Comparison of ENCODE assay signal across 21 mouse cellular contexts in genomic region chr6:85132237-85132636, GRCm38 (mm10). TPM values are rescaled to one million over a fixed set of nuclear protein-coding genes. Genes with fewer than 3 reads are reported as not detected.
DNase-seq lines count a peak whose midpoint lies in the region; ATAC-seq and TF ChIP-seq lines count a peak whose summit lies in the region.
"Not testable (repeated sequence)": the region's sequence is repeated elsewhere in the genome, so short reads cannot be mapped to it uniquely, and the experiment has no call there.
"Had no signal": no experiment of that assay in that cellular context is flagged by ENCODE, and none has a peak within 500 bp of the region (broad histone marks: within the 10 kb centered on the region; RNA-seq: fewer than 3 reads in every experiment).

No protein-coding gene starts in this region.

- not testable (repeated sequence) for H3K9me3 ChIP-seq in hindbrain, embryonic 13.5 days; intestine, embryonic 15.5 days; midbrain, embryonic 14.5 days (ENCODE audit: control insufficient read depth, low read length)

- H3K36me3 ChIP-seq in hindbrain, embryonic 13.5 days; intestine, embryonic 15.5 days; midbrain, embryonic 14.5 days (ENCODE audit: control insufficient read depth, insufficient read depth, low read length): not testable (repeated sequence)

- H3K9ac ChIP-seq in hindbrain, embryonic 13.5 days; intestine, embryonic 15.5 days; midbrain, embryonic 14.5 days (replicated peaks; ENCODE audit: low read length): not testable (repeated sequence)

- not testable (repeated sequence) for H3K4me1 ChIP-seq in hindbrain, embryonic 13.5 days (replicated peaks); intestine, embryonic 15.5 days (replicated peaks); midbrain, embryonic 14.5 days (ENCODE audit: control insufficient read depth, insufficient read depth, low read length)

- ATAC-seq in hindbrain, embryonic 13.5 days (ENCODE audit: low FRiP score): 0 out of 2 replicates have a peak, but pooled peaks have one; percentile 5
- 0 out of 2 replicates have a peak, but pooled peaks have one; percentile 5 for ATAC-seq in intestine, embryonic 15.5 days
- ATAC-seq in midbrain, embryonic 14.5 days (ENCODE audit: low FRiP score, low TSS enrichment): 0 out of 2 replicates have a peak, but pooled peaks have one; percentile 17

- not testable (repeated sequence) for H3K4me2 ChIP-seq in hindbrain, embryonic 13.5 days; intestine, embryonic 15.5 days (replicated peaks); midbrain, embryonic 14.5 days (ENCODE audit: low read length)

- intact Hi-C loops in gastrocnemius, adult 2 months (cut with DNase I): loop anchor here (5.0 kb wide), 1 partner anchor 95 kb away; no protein-coding TSS in a partner anchor

- WGBS in hindbrain, embryonic 13.5 days: 91% methylated on average over 3 of the region's 3 CpGs
- 98% methylated on average over 3 of the region's 3 CpGs for WGBS in intestine, embryonic 15.5 days
- 92% methylated on average over 3 of the region's 3 CpGs for WGBS in midbrain, embryonic 14.5 days

- H3K4me3 ChIP-seq in gastrocnemius, adult 2 months; hindbrain, embryonic 13.5 days; intestine, embryonic 15.5 days (replicated peaks); midbrain, embryonic 14.5 days (replicated peaks; ENCODE audit: low read depth, low read length): not testable (repeated sequence)

- not testable (repeated sequence) for TF ChIP-seq CTCF in gastrocnemius, adult 2 months (IDR thresholded peaks at IDR 0.05)

- DNase-seq in adrenal gland, adult 2 months: peak; percentile 13
- peak; percentile 10 for DNase-seq in gastrocnemius, adult 2 months
- peak; percentile 90 for DNase-seq in heart, adult 11 months
- not testable (repeated sequence) for DNase-seq in midbrain, embryonic 14.5 days
- DNase-seq in ovary, adult 18-20 months (ENCODE audit: low spot score): peak; percentile 47

- not testable (repeated sequence) for H3K27ac ChIP-seq in gastrocnemius, adult 2 months; hindbrain, embryonic 13.5 days; intestine, embryonic 15.5 days; midbrain, embryonic 14.5 days (replicated peaks; ENCODE audit: low read depth, low read length)

- not testable (repeated sequence) for H3K27me3 ChIP-seq in hindbrain, embryonic 13.5 days; intestine, embryonic 15.5 days (replicated peaks); midbrain, embryonic 14.5 days (ENCODE audit: control insufficient read depth, insufficient read depth, low read length)

RNA-seq across cellular contexts. Expression of gene Spr, which starts 5.3 kb away (rescaled TPM):
- 10 to 100 TPM; 56.3 to 74.8 TPM for total RNA-seq in adrenal gland, adult 2 months (2021)
- 22.7 and 43.9 TPM in 2 replicates for polyA plus RNA-seq in adrenal gland, adult 2 months (2012; rRNA removed)
- 10 to 100 TPM; 40.7 to 57.9 TPM for total RNA-seq in gastrocnemius, adult 2 months (2021)
- 21.1 and 23.0 TPM in 2 replicates for polyA plus RNA-seq in hindbrain, embryonic 13.5 days (2015; fragmentation: Nextera tagmentation; extraction: Ambion mirVana)
- polyA plus RNA-seq in intestine, embryonic 15.5 days (2015; fragmentation: Nextera tagmentation; extraction: Ambion mirVana): 77.0 and 82.9 TPM in 2 replicates
- 36.5 and 43.3 TPM in 2 replicates for polyA plus RNA-seq in midbrain, embryonic 14.5 days (2014; fragmentation: Nextera tagmentation; extraction: Ambion mirVana)

RNA-seq across cellular contexts. Expression of gene Emx1, which starts 55.0 kb away (rescaled TPM):
- not detected for total RNA-seq in adrenal gland, adult 2 months (2021)
- polyA plus RNA-seq in adrenal gland, adult 2 months (2012; rRNA removed): not detected in 2 replicates
- not detected for total RNA-seq in gastrocnemius, adult 2 months (2021)
- polyA plus RNA-seq in hindbrain, embryonic 13.5 days (2015; fragmentation: Nextera tagmentation; extraction: Ambion mirVana): not detected in 2 replicates
- not detected in 2 replicates for polyA plus RNA-seq in intestine, embryonic 15.5 days (2015; fragmentation: Nextera tagmentation; extraction: Ambion mirVana)
- 1.1 and 1.6 TPM in 2 replicates for polyA plus RNA-seq in midbrain, embryonic 14.5 days (2014; fragmentation: Nextera tagmentation; extraction: Ambion mirVana)
- total RNA-seq: adrenal gland, adult 18-20 months; adrenal gland, adult 8-10 months; adrenal gland, postnatal 10 days; adrenal gland, postnatal 14 days; adrenal gland, postnatal 25 days; adrenal gland, postnatal 36 days; CH12.LX; ES-E14; G1E; MEL had no signal
- polyA plus RNA-seq: activated CD4-positive, CD25-positive, alpha-beta regulatory T cell, adult 4 months; C2C12; CD4-positive, CD25-positive, alpha-beta regulatory T cell, adult 4 months; G1E; Patski had no signal
